Mouse (Mus musculus): Measurements from ENCODE around the gene Neurog1.

Neurog1 gene

DNA sequence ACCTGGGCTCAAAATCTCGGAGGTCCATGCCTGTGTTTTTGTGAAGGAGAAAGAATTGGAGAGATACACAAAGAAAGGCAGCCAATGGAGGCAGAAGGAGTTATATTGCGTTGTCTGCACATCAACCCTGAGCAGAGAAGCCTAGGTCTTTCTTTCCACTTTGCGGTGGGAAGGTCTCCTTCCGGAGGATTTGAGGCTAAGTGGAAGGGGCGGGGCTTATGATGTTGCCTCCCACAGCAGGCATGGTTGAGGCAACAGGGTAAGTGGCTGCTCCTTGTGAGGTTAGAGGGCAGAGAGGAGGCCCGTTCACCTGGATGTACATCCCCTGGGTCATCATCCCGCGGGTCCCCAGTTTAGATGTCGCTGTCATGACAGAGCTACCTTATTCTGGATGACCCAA lies 32.7 kb downstream of the Neurog1 start:
- no peak for DNase-seq (ENCODE audit: low spot score in 2 of 2)

DNA sequence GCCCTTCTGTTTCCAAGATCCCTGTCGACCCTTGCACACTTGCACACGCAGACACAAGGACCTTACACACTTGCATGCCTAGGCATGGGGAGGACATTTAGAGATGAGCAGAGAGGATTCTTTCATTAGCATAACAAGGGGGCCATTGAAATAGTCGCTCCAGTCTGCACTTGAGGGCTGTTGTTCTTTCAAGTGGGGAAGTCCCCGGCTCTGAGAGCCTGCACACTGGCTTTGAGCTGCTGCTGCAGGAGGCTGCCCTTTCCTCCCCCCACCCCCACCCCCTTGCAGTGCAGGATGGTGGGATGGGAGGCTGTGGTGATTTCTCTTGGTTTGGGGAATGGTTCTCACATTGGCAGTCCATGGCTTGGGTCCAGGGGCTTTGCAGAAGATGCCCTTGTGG lies 35.9 kb downstream of the Neurog1 start:
- DNase-seq (ENCODE audit: low spot score in 2 of 2) = no peak

DNA sequence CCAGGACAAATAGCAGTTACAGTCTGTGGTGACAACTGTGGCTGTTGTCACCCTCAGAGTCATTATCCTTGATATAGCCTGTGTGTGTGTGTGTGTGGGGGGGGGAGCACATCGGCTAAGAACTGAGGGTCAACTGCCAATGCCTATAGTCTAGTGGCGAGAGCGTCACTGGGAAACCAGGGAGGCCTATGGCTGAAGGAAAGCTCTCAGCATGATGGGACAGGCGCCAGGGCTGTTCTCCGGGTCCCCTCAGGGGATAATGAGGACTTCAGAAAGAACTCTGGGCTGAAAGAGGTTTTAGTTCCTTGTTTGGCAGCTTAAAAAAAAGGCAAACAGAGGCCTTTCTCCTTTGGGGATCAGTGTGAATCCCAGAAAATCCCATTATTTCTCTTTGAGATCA lies 37.3 kb downstream of the Neurog1 start:
- DNase-seq (ENCODE audit: low spot score in 2 of 2) = no peak

DNA sequence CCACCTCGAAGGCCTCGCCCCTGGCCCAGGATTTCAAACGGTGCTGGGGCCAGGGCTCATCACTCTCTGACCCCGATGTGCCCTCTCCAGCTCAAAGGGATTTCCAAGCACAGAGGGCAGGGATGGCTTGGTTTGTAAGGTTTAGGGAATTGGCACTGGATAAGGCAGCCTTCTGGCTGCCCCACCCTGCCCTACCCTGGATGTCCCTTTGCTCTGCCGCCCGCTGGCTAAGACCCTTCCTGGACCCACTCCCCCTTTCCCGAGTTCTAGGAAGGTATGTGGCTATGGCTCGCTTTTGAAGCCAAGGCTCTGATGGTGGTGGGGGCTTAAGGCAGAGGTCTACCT lies 42.9 kb downstream of the Neurog1 start:
- no peak for DNase-seq (ENCODE audit: low spot score in 2 of 2)

DNA sequence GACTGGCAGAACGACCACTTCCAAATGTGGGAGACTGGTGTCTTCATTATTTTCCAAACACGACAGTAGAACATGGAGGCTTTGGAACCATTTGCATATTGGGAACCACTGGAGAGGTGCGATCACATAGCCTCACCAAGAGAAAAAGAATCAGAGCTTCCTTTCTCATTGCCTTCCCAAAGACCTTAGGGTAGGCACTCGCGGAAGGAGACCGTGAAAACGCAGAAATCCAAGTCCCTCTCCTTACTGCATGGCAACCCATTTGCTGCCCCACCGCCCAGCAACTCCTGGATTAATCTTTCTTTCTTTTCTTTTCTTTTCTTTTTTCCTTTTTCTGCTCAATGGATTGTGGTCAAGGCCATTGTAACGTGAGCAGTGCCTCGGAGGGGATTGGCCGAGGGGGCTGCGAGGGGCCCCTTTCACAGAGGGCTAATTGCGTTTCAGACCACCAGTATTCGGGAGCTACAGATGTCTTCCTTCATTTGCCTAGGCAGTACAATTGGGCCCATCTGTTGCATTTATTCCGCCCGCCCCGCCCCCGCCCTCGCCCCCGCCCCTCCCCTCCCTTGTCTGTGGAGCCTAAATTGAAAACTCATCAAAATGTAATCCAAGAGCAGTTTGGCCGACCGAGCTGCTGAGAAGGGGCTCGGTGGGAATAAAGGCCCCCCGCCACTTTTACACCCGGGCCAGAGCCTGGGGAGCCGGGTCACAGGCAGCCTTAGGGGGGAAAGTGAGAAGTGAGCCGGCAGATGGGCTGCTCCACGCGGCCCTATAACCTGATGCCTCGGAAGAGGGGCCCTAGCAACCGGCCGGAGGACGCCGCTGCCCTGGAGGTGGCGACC lies 43.5 kb downstream of the Neurog1 start:
- no peak for DNase-seq (ENCODE audit: low spot score in 2 of 2)
